Mouse (Mus musculus) heart, postnatal 0 days (tissue): ENCODE measurements around the gene Mxd3.

ENCODE experiments used
- CTCF ChIP-seq: IDR thresholded peaks from 2 replicates; pipeline ENCODE4 v1.5.1; 2016; ENCODE audit warnings: antibody characterized with exemption, control low read depth, low read depth
- EP300 ChIP-seq: IDR thresholded peaks from 2 replicates; pipeline ENCODE4 v1.6.1; 2016; ENCODE audit warnings: antibody characterized with exemption, low read depth

GRCm38 (mm10) chr13:55322130-55322825, 7.3 kb downstream of the Mxd3 start:
- TF ChIP-seq CTCF (peak; percentile 36), EP300 (no peak)
